Mouse (Mus musculus) spleen, postnatal 0 days (tissue): ENCODE results near the gene Hnf1a. TPM values are rescaled to one million over a fixed set of nuclear protein-coding genes. Genes with fewer than 3 reads are reported as not detected.

Experiments used
- polyA plus RNA-seq: library from polyadenylated mRNA; unstranded; fragments of >200 nt; fragmentation: Nextera tagmentation; extraction: Ambion mirVana; gene quantifications from 2 replicates; pipeline ENCODE4 v1.2.1, GENCODE M21; 2015

The Hnf1a gene
- polyA plus RNA-seq, result 0.05 and 0.08 TPM in 2 replicates

GRCm38 (mm10) chr5:114970824-114971227 is at the start of gene Hnf1a:
Gene Hnf1a (minus strand): TSS chr5:114971094.

GRCm38 (mm10) chr5:115010577-115011216 is 39.8 kb upstream of the Hnf1a start, which contains the start of gene Sppl3:
Gene Sppl3 (plus strand): TSS chr5:115011137.

GRCm38 (mm10) chr5:114942074-114942765 is 28.7 kb downstream of the Hnf1a start, which contains the start of gene 2210016L21Rik:
Gene 2210016L21Rik (plus strand): TSS chr5:114942158.

GRCm38 (mm10) chr5:114922998-114923473 is 47.9 kb downstream of the Hnf1a start, which contains the start of gene Oasl1:
Gene Oasl1 (plus strand): TSS chr5:114923240.

Other genes with a start within 250 kb of the Hnf1a start
- gene Ankrd13a, start 196.4 kb downstream of the Hnf1a start, polyA plus RNA-seq, result 70.7 and 71.6 TPM in 2 replicates
- 27.4 and 31.5 TPM in 2 replicates for gene Git2, start 195.6 kb downstream of the Hnf1a start, polyA plus RNA-seq
- 86.2 and 97.3 TPM in 2 replicates for gene 1500011B03Rik, start 147.6 kb downstream of the Hnf1a start, polyA plus RNA-seq
- gene 4930519G04Rik, start 117.4 kb downstream of the Hnf1a start, polyA plus RNA-seq, result not detected in 2 replicates
- not detected in 2 replicates for gene Gm9936, start 112.4 kb downstream of the Hnf1a start, polyA plus RNA-seq
- 16.7 and 27.2 TPM in 2 replicates for gene Oasl2, start 74.2 kb downstream of the Hnf1a start, polyA plus RNA-seq
- gene Oasl1, start 47.9 kb downstream of the Hnf1a start, polyA plus RNA-seq, result 4.0 and 4.1 TPM in 2 replicates
- gene 2210016L21Rik, start 28.9 kb downstream of the Hnf1a start, polyA plus RNA-seq, result 26.3 and 32.0 TPM in 2 replicates
- 13.1 and 13.9 TPM in 2 replicates for gene Sppl3, start 40.0 kb upstream of the Hnf1a start, polyA plus RNA-seq
- 18.0 and 20.8 TPM in 2 replicates for gene Gm10401, start 127.2 kb upstream of the Hnf1a start, polyA plus RNA-seq
- gene Acads, start 148.3 kb upstream of the Hnf1a start, polyA plus RNA-seq, result 26.8 and 31.9 TPM in 2 replicates
- gene Unc119b, start 163.9 kb upstream of the Hnf1a start, polyA plus RNA-seq, result 9.1 and 11.9 TPM in 2 replicates
- gene Mlec, start 187.1 kb upstream of the Hnf1a start, polyA plus RNA-seq, result 20.5 and 24.0 TPM in 2 replicates
- gene Cabp1, start 223.3 kb upstream of the Hnf1a start, polyA plus RNA-seq, result 0.18 and 0.21 TPM in 2 replicates